In the genomic region with DNA sequence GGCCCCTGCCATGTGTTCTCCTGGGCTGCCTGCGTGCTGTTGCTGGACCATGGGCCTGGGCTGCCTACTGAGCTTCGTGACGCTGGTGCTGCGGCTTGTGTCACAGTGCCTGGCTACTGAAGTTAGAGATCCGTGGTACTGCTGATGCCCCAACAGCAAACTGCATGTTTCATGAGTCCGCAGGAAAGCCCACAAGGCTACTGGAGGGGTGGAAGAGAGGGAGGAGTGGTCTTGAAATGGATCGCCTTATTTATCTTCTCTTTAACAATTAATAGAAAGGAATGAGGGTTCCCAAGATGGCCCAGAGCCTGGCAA, we compare ENCODE assay signal across 1 mouse cellular context.
TF ChIP-seq lines count a peak whose summit lies in the region.

Gene Tfam, minus strand, starts transcription at position 41 of the 315 bp plus-strand sequence.

TF ChIP-seq in MEL, 35 proteins besides CTCF, POLR2A, EP300 and RAD21 (continued from another document):
- TF ChIP-seq SMC3 (IDR thresholded peaks at IDR 0.05; ENCODE audit: low read depth, low read length) (no peak), USF1 (IDR thresholded peaks at IDR 0.05; ENCODE audit: low read depth, low read length) (no peak), UBTF (IDR thresholded peaks at IDR 0.05; ENCODE audit: borderline replicate concordance, insufficient read depth, low read depth, low read length) (no peak), MEF2A (IDR thresholded peaks at IDR 0.05; ENCODE audit: extremely low read depth, insufficient replicate concordance, low read depth, low read length, poor library complexity, severe bottlenecking) (no peak; the same call in 1 of the 2 replicates), ELF1 (IDR thresholded peaks at IDR 0.05; ENCODE audit: low read depth, low read length) (no peak), E2F4 (IDR thresholded peaks at IDR 0.05; ENCODE audit: borderline replicate concordance, low read depth, low read length) (no peak; the same call in 1 of the 2 replicates), TAL1 (IDR thresholded peaks at IDR 0.05; ENCODE audit: low read length) (no peak), NRF1 (IDR thresholded peaks at IDR 0.05; ENCODE audit: insufficient read depth, low read depth, low read length, poor library complexity, severe bottlenecking) (no peak), CHD1 (IDR thresholded peaks at IDR 0.05; ENCODE audit: low read depth, low read length) (no peak), GABPA (IDR thresholded peaks at IDR 0.05; ENCODE audit: low read depth, low read length) (no peak), GATA1 (IDR thresholded peaks at IDR 0.05; ENCODE audit: low read depth, low read length) (no peak), HCFC1 (IDR thresholded peaks at IDR 0.05; ENCODE audit: low read depth, low read length) (no peak)
